Mouse (Mus musculus) heart, embryonic 13.5 days (tissue): ENCODE data around the gene Zmym5. TPM values are rescaled to one million over a fixed set of nuclear protein-coding genes. Genes with fewer than 3 reads are reported as not detected.
"Not testable (repeated sequence)": the region's sequence is repeated elsewhere in the genome, so short reads cannot be mapped to it uniquely, and the experiment has no call there.

Experiments used
- ATAC-seq: fragments of 200-750 bp; cut with Nextera tagmentation; 2 replicates; pipeline ENCODE4 v1.8.0; 2017; ENCODE audit warnings: moderate TSS enrichment; ENCODE audit not compliant: insufficient number of reproducible peaks, low FRiP score, low TSS enrichment; ENCODE audit errors: extremely low read depth
- H3K27ac ChIP-seq: fragments of 300-500 bp; sonication (generic); replicated peaks from 2 replicates; pipeline ENCODE4 v1.5.1; 2015; ENCODE audit warnings: moderate library complexity, mild to moderate bottlenecking, inconsistent platforms
- H3K27me3 ChIP-seq: fragments of 300-500 bp; sonication (generic); replicated peaks from 2 replicates; pipeline ENCODE4 v1.6.1; 2015; ENCODE audit warnings: mild to moderate bottlenecking, inconsistent platforms
- H3K36me3 ChIP-seq: fragments of 300-500 bp; sonication (generic); 2 replicates; pipeline ENCODE4 v1.6.1; 2015; ENCODE audit warnings: mild to moderate bottlenecking, inconsistent platforms
- H3K4me1 ChIP-seq: fragments of 300-500 bp; sonication (generic); 2 replicates; pipeline ENCODE4 v1.6.1; 2015; ENCODE audit warnings: inconsistent platforms
- H3K4me2 ChIP-seq: fragments of 300-500 bp; sonication (generic); 2 replicates; pipeline ENCODE4 v1.6.1; 2015; ENCODE audit warnings: inconsistent platforms, mild to moderate bottlenecking, moderate library complexity
- H3K4me3 ChIP-seq: fragments of 300-500 bp; sonication (generic); 2 replicates; pipeline ENCODE4 v1.5.1; 2015; ENCODE audit warnings: moderate library complexity, mild to moderate bottlenecking, inconsistent platforms
- H3K9ac ChIP-seq: fragments of 300-500 bp; sonication (generic); 2 replicates; pipeline ENCODE4 v1.6.1; 2015; ENCODE audit warnings: inconsistent platforms, mild to moderate bottlenecking, moderate library complexity
- H3K9me3 ChIP-seq: fragments of 300-500 bp; sonication (generic); 2 replicates; pipeline ENCODE4 v1.6.1; 2016; ENCODE audit warnings: inconsistent platforms
- WGBS: fragments of 180-500 bp; shearing (Covaris S2); methylation state at CpG from one replicate; pipeline ENCODE4 v1.1.7; 2015; ENCODE audit warnings: mixed read lengths; 5-methylcytosine and 5-hydroxymethylcytosine counted together
- polyA plus RNA-seq: library from polyadenylated mRNA; unstranded; fragments of >200 nt; fragmentation: Nextera tagmentation; extraction: Ambion mirVana; gene quantifications from 2 replicates; pipeline ENCODE4 v1.2.1, GENCODE M21; 2015

Zmym5 gene
- polyA plus RNA-seq, 1 experiment from 2014 or later, result 14.7 TPM

DNA sequence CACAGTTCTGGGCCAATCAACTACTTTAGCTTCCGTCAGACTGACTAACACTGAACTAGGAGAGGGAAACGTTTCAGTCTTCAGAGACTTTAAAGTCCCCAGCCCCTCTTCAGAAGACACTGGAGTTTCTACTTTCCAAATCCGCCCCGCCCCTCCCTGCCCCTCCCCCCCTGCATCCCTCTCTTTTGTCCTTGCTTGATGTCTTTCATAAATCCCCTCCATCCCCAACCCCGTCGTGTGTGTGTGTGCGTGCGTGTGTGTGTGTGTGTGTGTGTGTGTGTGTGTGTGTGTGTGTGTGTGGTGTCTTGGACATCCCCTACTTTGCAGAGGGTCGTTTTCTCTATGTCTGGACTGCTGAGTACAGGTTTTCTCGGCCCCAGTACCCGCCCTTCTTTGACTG lies 6.1 kb upstream of the Zmym5 start:
- 0 out of 2 replicates have a peak overlapping the region, but pooled peaks have one; percentile 18 for H3K4me2 ChIP-seq
- no peak overlapping the region for H3K4me3 ChIP-seq
- H3K27me3 ChIP-seq, result no peaks in the 10 kb centered on the region

DNA sequence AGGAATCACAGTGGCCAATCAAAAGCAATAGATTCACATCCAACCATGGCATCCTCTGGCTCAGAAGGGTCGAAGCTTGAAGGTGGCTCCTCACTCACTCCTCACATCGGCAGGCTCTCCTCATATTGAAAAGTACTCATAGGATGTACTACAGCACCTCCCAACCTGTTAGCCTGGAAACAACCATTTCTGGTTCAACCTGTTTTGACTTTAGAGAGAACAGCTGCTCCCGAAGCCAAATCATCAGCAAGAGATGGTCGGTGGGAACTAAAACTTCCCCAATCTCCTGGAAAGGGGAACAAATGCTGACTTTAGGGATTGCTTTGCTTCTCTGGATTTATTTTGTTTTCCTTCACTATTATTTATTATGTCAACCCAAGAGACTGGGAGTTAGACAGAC lies 5.6 kb upstream of the Zmym5 start:
- H3K36me3 ChIP-seq, result no peaks in the 10 kb centered on the region
- H3K4me2 ChIP-seq, result 0 out of 2 replicates have a peak overlapping the region, but pooled peaks have one; percentile 18
- H3K27ac ChIP-seq, result no peak overlapping the region
- peaks cover 8% of the 10 kb centered on the region; the same call in 1 of the 2 replicates for H3K9me3 ChIP-seq
- 69% methylated on average over 4 of the region's 4 CpGs for WGBS
- H3K4me1 ChIP-seq, result peaks cover 11% of the 10 kb centered on the region
- no peak overlapping the region for H3K9ac ChIP-seq
- ATAC-seq, result no peak
- no peaks in the 10 kb centered on the region for H3K27me3 ChIP-seq
- no peak overlapping the region for H3K4me3 ChIP-seq

More for the DNA sequence above, 6.1 kb upstream of the Zmym5 start:
- peaks cover 8% of the 10 kb centered on the region; the same call in 1 of the 2 replicates for H3K9me3 ChIP-seq
- 9% methylated on average over 11 of the region's 11 CpGs for WGBS
- H3K36me3 ChIP-seq, result no peaks in the 10 kb centered on the region
- peaks cover 11% of the 10 kb centered on the region for H3K4me1 ChIP-seq
- H3K27ac ChIP-seq, result no peak overlapping the region
- no peak overlapping the region for H3K9ac ChIP-seq
- no peak for ATAC-seq

GRCm38 (mm10) chr14:56816541-56816940 lies 5.0 kb upstream of the Zmym5 start:
- peaks cover 11% of the 10 kb centered on the region for H3K4me1 ChIP-seq
- H3K9me3 ChIP-seq, result peaks cover 8% of the 10 kb centered on the region; the same call in 1 of the 2 replicates
- 74% methylated on average over 4 of the region's 4 CpGs for WGBS
- ATAC-seq, result no peak
- H3K9ac ChIP-seq, result no peak overlapping the region
- no peaks in the 10 kb centered on the region for H3K36me3 ChIP-seq
- H3K4me3 ChIP-seq, result no peak overlapping the region
- no peak overlapping the region for H3K4me2 ChIP-seq
- no peak overlapping the region for H3K27ac ChIP-seq
- H3K27me3 ChIP-seq, result no peaks in the 10 kb centered on the region

- Histone ChIP-seq H3K27ac (peak overlapping the region; percentile 96), H3K36me3 (peaks cover 8% of the 10 kb centered on the region; the same call in 1 of the 2 replicates), H3K4me2 (peak overlapping the region; percentile 80), H3K9me3 (no peaks in the 10 kb centered on the region), H3K4me1 (peaks cover 33% of the 10 kb centered on the region), H3K9ac (peak overlapping the region; percentile 88), H3K27me3 (no peaks in the 10 kb centered on the region), H3K4me3 (peak overlapping the region; percentile 68)
- WGBS, result 1% methylated on average over 35 of the region's 35 CpGs
- ATAC-seq, result peak; percentile 20; the same call in 1 of the 2 replicates
Measured at GRCm38 (mm10) chr14:56812520-56813036, 1.1 kb upstream of the Zmym5 start.

- not testable (repeated sequence) for H3K27me3 ChIP-seq, H3K9me3 ChIP-seq
- Histone ChIP-seq H3K27ac (peak overlapping the region; percentile 92), H3K4me2 (peak overlapping the region; percentile 75), H3K4me3 (peak overlapping the region; percentile 78), H3K4me1 (peaks cover 33% of the 10 kb centered on the region), H3K36me3 (peaks cover 13% of the 10 kb centered on the region; the same call in 1 of the 2 replicates), H3K9ac (peak overlapping the region; percentile 91)
- 1% methylated on average over 37 of the region's 86 CpGs for WGBS
- ATAC-seq, result peak; percentile 58
Measured at GRCm38 (mm10) chr14:56810781-56811690, 480 bp downstream of the Zmym5 start.

DNA sequence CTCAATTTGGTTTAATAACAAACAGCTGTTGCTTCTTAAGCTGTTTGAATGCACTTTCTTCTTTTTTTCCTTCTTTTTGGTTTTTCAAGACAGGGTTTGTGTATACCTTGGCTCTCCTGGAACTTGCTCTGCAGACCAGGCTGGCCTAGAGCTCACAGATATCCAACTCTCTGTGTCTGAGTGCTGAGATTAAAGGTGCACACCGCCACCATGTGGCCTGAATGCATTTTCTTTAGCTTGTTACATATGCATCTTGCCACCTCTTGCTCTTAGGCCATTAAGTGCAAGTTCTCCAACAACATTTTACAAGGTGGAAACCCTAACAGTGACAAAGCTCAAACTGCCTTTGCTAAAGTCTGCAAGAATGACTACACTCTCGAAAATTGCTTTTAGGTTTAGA lies 18.3 kb downstream of the Zmym5 start:
- no peaks in the 10 kb centered on the region for H3K9me3 ChIP-seq
- H3K4me2 ChIP-seq, result no peak overlapping the region
- no peaks in the 10 kb centered on the region for H3K4me1 ChIP-seq
- H3K27ac ChIP-seq, result no peak overlapping the region
- no peaks in the 10 kb centered on the region for H3K27me3 ChIP-seq
- no peak overlapping the region for H3K4me3 ChIP-seq
- H3K36me3 ChIP-seq, result peaks cover 77% of the 10 kb centered on the region
- WGBS, result 34% methylated on average over 2 of the region's 2 CpGs
- ATAC-seq, result no peak
- no peak overlapping the region for H3K9ac ChIP-seq

DNA sequence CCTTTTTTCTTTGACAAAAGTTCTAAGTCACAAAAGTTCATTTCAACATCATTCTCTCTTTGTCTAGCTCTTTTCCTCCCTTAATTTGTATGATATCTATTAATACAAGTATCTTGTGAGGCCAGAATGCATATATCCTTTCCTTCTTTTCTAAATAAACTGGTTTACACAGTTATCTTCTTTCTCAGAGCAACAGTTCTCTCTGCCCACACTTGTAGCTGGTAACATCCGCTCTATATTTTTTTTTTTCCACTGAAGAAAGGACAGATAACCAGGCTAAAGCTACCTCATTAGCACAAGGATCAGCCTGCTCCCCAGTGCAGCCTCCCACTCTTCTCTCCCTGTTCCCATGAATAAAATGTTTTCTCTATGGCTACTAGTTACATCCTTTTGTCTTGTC lies 26.9 kb downstream of the Zmym5 start:
- 50% methylated on average over 1 of the region's 1 CpGs for WGBS
- H3K9me3 ChIP-seq, result no peaks in the 10 kb centered on the region
- H3K9ac ChIP-seq, result no peak overlapping the region; the same call in 1 of the 2 replicates
- no peaks in the 10 kb centered on the region for H3K27me3 ChIP-seq
- no peak for ATAC-seq
- no peak overlapping the region for H3K27ac ChIP-seq
- H3K36me3 ChIP-seq, result no peaks in the 10 kb centered on the region
- H3K4me1 ChIP-seq, result no peaks in the 10 kb centered on the region
- H3K4me2 ChIP-seq, result no peak overlapping the region
- H3K4me3 ChIP-seq, result no peak overlapping the region

- no peak for ATAC-seq
- Histone ChIP-seq H3K9ac (peak overlapping the region; percentile 93), H3K4me3 (peak overlapping the region; percentile 82), H3K4me2 (peak overlapping the region; percentile 91), H3K9me3 (no peaks in the 10 kb centered on the region), H3K4me1 (peaks cover 32% of the 10 kb centered on the region), H3K27me3 (no peaks in the 10 kb centered on the region), H3K36me3 (peaks cover 7% of the 10 kb centered on the region; the same call in 1 of the 2 replicates), H3K27ac (peak overlapping the region; percentile 97)
- 24% methylated on average over 3 of the region's 3 CpGs for WGBS
Measured at GRCm38 (mm10) chr14:56778933-56779300, 32.6 kb downstream of the Zmym5 start.

DNA sequence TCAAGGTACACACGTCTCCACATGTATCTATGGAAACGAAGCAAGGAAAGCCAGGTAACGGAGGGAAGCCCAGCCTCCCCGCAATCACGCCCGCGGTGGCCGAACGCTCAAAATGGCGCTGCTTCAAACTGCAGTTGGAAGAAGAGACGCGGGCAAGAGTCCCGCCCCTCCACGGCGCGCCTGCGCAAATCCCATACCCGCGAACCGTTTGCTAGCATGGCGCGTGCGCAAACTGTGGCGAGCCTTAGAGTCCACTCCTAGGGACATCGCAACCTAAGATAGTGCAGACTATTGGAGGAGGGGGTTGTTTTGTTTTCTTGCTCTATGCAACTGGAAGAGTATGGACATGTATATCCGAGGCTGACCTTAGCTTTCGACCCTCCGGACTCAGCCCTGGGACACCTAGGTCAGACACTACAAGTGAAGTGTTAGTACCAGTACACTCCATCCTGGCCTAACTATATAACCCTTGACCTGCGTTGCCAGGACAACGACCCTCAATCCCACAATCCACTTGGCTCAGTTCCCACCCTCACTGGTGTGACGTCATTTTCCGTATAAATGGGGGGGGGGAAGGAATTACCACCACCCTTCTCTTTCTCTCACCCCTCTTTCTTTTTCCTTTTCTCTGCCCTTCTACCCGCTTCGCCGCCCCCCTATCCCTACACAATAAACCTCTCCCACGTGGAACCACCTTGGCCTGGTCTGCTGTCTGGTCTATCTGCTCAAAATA lies 33.1 kb downstream of the Zmym5 start, which contains the start of gene Pspc1:
Gene Pspc1 (minus strand): TSS at position 117 of the 733 bp plus-strand sequence.
- peaks cover 7% of the 10 kb centered on the region; the same call in 1 of the 2 replicates for H3K36me3 ChIP-seq

DNA sequence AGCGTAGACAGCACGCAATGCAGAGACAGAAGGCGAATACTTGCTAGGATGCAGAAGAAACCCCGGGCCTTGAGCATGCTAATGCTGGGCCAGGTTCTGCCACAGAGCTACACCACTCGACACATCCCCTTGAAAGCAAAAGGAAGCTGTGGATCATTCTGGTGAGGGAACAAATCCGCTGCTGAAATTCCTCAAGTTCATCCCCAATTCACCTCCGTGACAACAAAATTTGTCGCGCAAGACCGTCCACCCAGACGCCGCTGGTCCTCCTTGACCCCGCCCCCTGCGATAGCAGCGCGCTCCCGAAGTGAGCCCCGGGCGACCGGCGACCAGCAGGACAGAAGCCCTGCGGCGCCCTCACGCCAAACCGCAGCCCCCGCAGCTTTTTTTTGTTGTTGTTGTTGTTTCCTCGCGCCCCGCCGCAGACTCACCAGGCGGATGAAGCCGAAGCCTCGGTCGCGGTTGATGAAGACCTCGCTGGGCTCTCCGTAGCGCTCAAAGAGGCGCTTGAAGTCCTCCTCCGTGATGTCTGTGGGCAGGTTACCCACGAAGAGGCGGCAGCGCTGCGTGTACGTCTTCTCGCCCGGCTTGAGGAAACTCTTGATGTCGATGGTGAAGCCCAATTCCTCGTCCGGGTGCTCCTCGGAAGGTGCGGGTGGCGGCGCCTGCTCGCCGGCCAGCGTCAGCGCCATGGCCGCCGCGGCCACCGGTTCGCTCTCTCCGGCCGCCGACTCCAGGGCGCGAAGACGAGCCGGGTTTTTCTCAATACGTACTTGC lies 34.0 kb downstream of the Zmym5 start:
- peaks cover 7% of the 10 kb centered on the region; the same call in 1 of the 2 replicates for H3K36me3 ChIP-seq
- H3K4me3 ChIP-seq, result peak overlapping the region; percentile 82
- ATAC-seq, result peak; percentile 60; the same call in 1 of the 2 replicates
- WGBS, result under 1% methylated on average over 71 of the region's 71 CpGs
- H3K27ac ChIP-seq, result peak overlapping the region; percentile 97
- H3K9me3 ChIP-seq, result no peaks in the 10 kb centered on the region
- H3K27me3 ChIP-seq, result no peaks in the 10 kb centered on the region
- peaks cover 37% of the 10 kb centered on the region for H3K4me1 ChIP-seq
- peak overlapping the region; percentile 93 for H3K9ac ChIP-seq
- H3K4me2 ChIP-seq, result peak overlapping the region; percentile 91

More for the DNA sequence above, 33.1 kb downstream of the Zmym5 start, which contains the start of gene Pspc1:
- H3K4me3 ChIP-seq, result peak within 1 kb of the TSS; percentile 82
- peak within 1 kb of the TSS; percentile 93 for H3K9ac ChIP-seq
- peak; percentile 85 for ATAC-seq
- no peaks in the 10 kb centered on the region for H3K9me3 ChIP-seq
- H3K4me2 ChIP-seq, result peak within 1 kb of the TSS; percentile 91
- under 1% methylated on average over 36 of the region's 36 CpGs for WGBS
- H3K27ac ChIP-seq, result peak within 1 kb of the TSS; percentile 97
- H3K4me1 ChIP-seq, result peaks cover 37% of the 10 kb centered on the region
- no peaks in the 10 kb centered on the region for H3K27me3 ChIP-seq
